Mouse (Mus musculus) cortical plate, adult 2 months (tissue): ENCODE data around the gene Smad1. TPM values are rescaled to one million over a fixed set of nuclear protein-coding genes. Genes with fewer than 3 reads are reported as not detected.
A peak's percentile ranks its signal among the peaks of the same experiment; 100 is the strongest.

Experiments used
- H3K27ac ChIP-seq: fragments of 200-500 bp; 2 replicates; pipeline ENCODE4 v1.5.1; 2012; ENCODE audit warnings: low read length, control low read depth, inconsistent platforms; ENCODE audit not compliant: insufficient read depth
- H3K4me1 ChIP-seq: fragments of 200-500 bp; 2 replicates; pipeline ENCODE4 v1.6.1; 2011; ENCODE audit warnings: low read length; ENCODE audit not compliant: control insufficient read depth, insufficient read depth
- H3K4me3 ChIP-seq: fragments of 200-500 bp; 2 replicates; pipeline ENCODE4 v1.5.1; 2011; ENCODE audit warnings: mild to moderate bottlenecking, low read length, control low read depth; ENCODE audit not compliant: insufficient read depth
- CTCF ChIP-seq: fragments of 200-500 bp; IDR thresholded peaks from 2 replicates; pipeline ENCODE4 v1.5.1; 2011; ENCODE audit warnings: mild to moderate bottlenecking, control low read depth, low read length; ENCODE audit not compliant: insufficient read depth; ENCODE audit errors: extremely low read depth
- POLR2A ChIP-seq: fragments of 200-500 bp; IDR thresholded peaks from 2 replicates; pipeline ENCODE4 v1.6.1; 2011; ENCODE audit warnings: mild to moderate bottlenecking, low read length, control low read depth; ENCODE audit not compliant: insufficient read depth; ENCODE audit errors: extremely low read depth
- polyA plus RNA-seq: library from polyadenylated mRNA; depleted of rRNA; stranded (reverse); fragments of >200 nt; gene quantifications from 2 replicates; pipeline ENCODE4 v1.2.3, GENCODE M21; 2012; rRNA removed

Smad1 gene
- polyA plus RNA-seq, 1 experiment = 18.9 TPM

- peak overlapping the region; percentile 77; the same call in 1 of the 2 replicates for H3K4me3 ChIP-seq
- TF ChIP-seq POLR2A = no peak
- no peak for TF ChIP-seq CTCF
- peaks cover 4% of the 10 kb centered on the region for H3K4me1 ChIP-seq
- H3K27ac ChIP-seq = no peak overlapping the region
Measured at GRCm38 (mm10) chr8:79292712-79293264, 106.5 kb downstream of the Smad1 start.

GRCm38 (mm10) chr8:79289592-79289991 lies 109.7 kb downstream of the Smad1 start:
- H3K4me3 ChIP-seq = no peak overlapping the region
- TF ChIP-seq POLR2A = no peak
- TF ChIP-seq CTCF = no peak
- no peak overlapping the region for H3K27ac ChIP-seq
- peaks cover 4% of the 10 kb centered on the region for H3K4me1 ChIP-seq

GRCm38 (mm10) chr8:79288681-79289080 lies 110.6 kb downstream of the Smad1 start:
- TF ChIP-seq CTCF = no peak
- TF ChIP-seq POLR2A = no peak
- H3K27ac ChIP-seq = no peak overlapping the region
- H3K4me1 ChIP-seq = peaks cover 4% of the 10 kb centered on the region

More at GRCm38 (mm10) chr8:79288681-79289080, 110.6 kb downstream of the Smad1 start:
- H3K4me3 ChIP-seq = no peak overlapping the region

Other genes starting within 250 kb of the Smad1 start
- not detected in 2 replicates for gene 1700011L22Rik, start 150.9 kb downstream of the Smad1 start, polyA plus RNA-seq
- gene Mmaa, start 104.6 kb downstream of the Smad1 start, polyA plus RNA-seq = 36.9 and 37.5 TPM in 2 replicates
- gene Otud4, start 240.1 kb upstream of the Smad1 start, polyA plus RNA-seq = 25.5 and 27.4 TPM in 2 replicates